Mouse (Mus musculus) neural tube, embryonic 13.5 days (tissue): ENCODE results near the gene Mrps12. TPM values are rescaled to one million over a fixed set of nuclear protein-coding genes. Genes with fewer than 3 reads are reported as not detected.

Source experiments
- ATAC-seq: fragments of 200-750 bp; cut with Nextera tagmentation; 2 replicates; pipeline ENCODE4 v1.8.0; 2017; ENCODE audit warnings: low read depth, mild to moderate bottlenecking, moderate TSS enrichment, moderate library complexity
- H3K27ac ChIP-seq: fragments of 300-500 bp; sonication (generic); replicated peaks from 2 replicates; pipeline ENCODE4 v1.5.1; 2015; ENCODE audit warnings: moderate library complexity, mild to moderate bottlenecking, inconsistent platforms
- H3K27me3 ChIP-seq: fragments of 300-500 bp; sonication (generic); 2 replicates; pipeline ENCODE4 v1.6.1; 2015; ENCODE audit warnings: mild to moderate bottlenecking, inconsistent platforms
- H3K36me3 ChIP-seq: fragments of 300-500 bp; sonication (generic); 2 replicates; pipeline ENCODE4 v1.6.1; 2015; ENCODE audit warnings: mild to moderate bottlenecking, inconsistent platforms
- H3K4me1 ChIP-seq: fragments of 300-500 bp; sonication (generic); replicated peaks from 2 replicates; pipeline ENCODE4 v1.6.1; 2015; ENCODE audit warnings: inconsistent platforms
- H3K4me2 ChIP-seq: fragments of 300-500 bp; sonication (generic); 2 replicates; pipeline ENCODE4 v1.6.1; 2015; ENCODE audit warnings: inconsistent platforms, mild to moderate bottlenecking, moderate library complexity
- H3K4me3 ChIP-seq: fragments of 300-500 bp; sonication (generic); 2 replicates; pipeline ENCODE4 v1.5.1; 2015; ENCODE audit warnings: mild to moderate bottlenecking, inconsistent platforms
- H3K9ac ChIP-seq: fragments of 300-500 bp; sonication (generic); 2 replicates; pipeline ENCODE4 v1.6.1; 2015; ENCODE audit warnings: moderate library complexity, mild to moderate bottlenecking, inconsistent platforms
- H3K9me3 ChIP-seq: fragments of 300-500 bp; sonication (generic); 2 replicates; pipeline ENCODE4 v1.6.1; 2016; ENCODE audit warnings: inconsistent platforms
- WGBS: fragments of 180-500 bp; shearing (Covaris S2); methylation state at CpG from one replicate; pipeline ENCODE4 v1.1.7; 2015; 5-methylcytosine and 5-hydroxymethylcytosine counted together
- polyA plus RNA-seq: library from polyadenylated mRNA; unstranded; fragments of >200 nt; fragmentation: Nextera tagmentation; extraction: Ambion mirVana; gene quantifications from 2 replicates; pipeline ENCODE4 v1.2.1, GENCODE M21; 2015

Mrps12 gene
- polyA plus RNA-seq, 1 experiment from 2014 or later, result 115 TPM

- H3K4me1 ChIP-seq, result peaks cover 11% of the 10 kb centered on the region
- H3K27me3 ChIP-seq, result no peaks in the 10 kb centered on the region
- peak; percentile 66 for ATAC-seq
- H3K27ac ChIP-seq, result peak overlapping the region; percentile 61
- H3K4me2 ChIP-seq, result no peak overlapping the region
- 42% methylated on average over 12 of the region's 12 CpGs for WGBS
- peaks cover 36% of the 10 kb centered on the region for H3K36me3 ChIP-seq
- H3K9ac ChIP-seq, result 0 out of 2 replicates have a peak overlapping the region, but pooled peaks have one; percentile 26
- H3K9me3 ChIP-seq, result no peaks in the 10 kb centered on the region
- no peak overlapping the region for H3K4me3 ChIP-seq
Measured at GRCm38 (mm10) chr7:28774164-28774563, 32.5 kb upstream of the Mrps12 start.

- Histone ChIP-seq H3K9me3 (no peaks in the 10 kb centered on the region), H3K27ac (0 out of 2 replicates have a peak overlapping the region, but pooled peaks have one; percentile 61), H3K4me1 (peaks cover 21% of the 10 kb centered on the region), H3K4me2 (no peak overlapping the region), H3K36me3 (peaks cover 36% of the 10 kb centered on the region), H3K4me3 (no peak overlapping the region), H3K27me3 (no peaks in the 10 kb centered on the region), H3K9ac (no peak overlapping the region)
- ATAC-seq, result no peak
- WGBS, result 85% methylated on average over 3 of the region's 3 CpGs
Measured at GRCm38 (mm10) chr7:28773163-28773562, 31.5 kb upstream of the Mrps12 start.

- 94% methylated on average over 11 of the region's 11 CpGs for WGBS
- no peak overlapping the region for H3K9ac ChIP-seq
- no peak overlapping the region for H3K4me3 ChIP-seq
- peaks cover 33% of the 10 kb centered on the region for H3K4me1 ChIP-seq
- peaks cover 26% of the 10 kb centered on the region for H3K36me3 ChIP-seq
- H3K4me2 ChIP-seq, result no peak overlapping the region
- H3K27me3 ChIP-seq, result no peaks in the 10 kb centered on the region
- no peaks in the 10 kb centered on the region for H3K9me3 ChIP-seq
- ATAC-seq, result no peak
- no peak overlapping the region for H3K27ac ChIP-seq
Measured at GRCm38 (mm10) chr7:28771867-28772266, 30.2 kb upstream of the Mrps12 start.

GRCm38 (mm10) chr7:28770309-28770708 is 28.7 kb upstream of the Mrps12 start:
- Histone ChIP-seq H3K27ac (no peak overlapping the region), H3K4me3 (no peak overlapping the region), H3K27me3 (no peaks in the 10 kb centered on the region), H3K36me3 (peaks cover 20% of the 10 kb centered on the region; the same call in 1 of the 2 replicates), H3K9me3 (no peaks in the 10 kb centered on the region), H3K9ac (no peak overlapping the region), H3K4me2 (no peak overlapping the region), H3K4me1 (peaks cover 41% of the 10 kb centered on the region)
- no peak for ATAC-seq
- WGBS, result 86% methylated on average over 3 of the region's 3 CpGs

GRCm38 (mm10) chr7:28769414-28769958 is 27.9 kb upstream of the Mrps12 start:
- Histone ChIP-seq H3K4me1 (peaks cover 47% of the 10 kb centered on the region), H3K4me2 (no peak overlapping the region), H3K9me3 (no peaks in the 10 kb centered on the region), H3K36me3 (peaks cover 14% of the 10 kb centered on the region; the same call in 1 of the 2 replicates), H3K9ac (no peak overlapping the region; the same call in 1 of the 2 replicates), H3K27ac (no peak overlapping the region), H3K27me3 (no peaks in the 10 kb centered on the region), H3K4me3 (no peak overlapping the region)
- no peak for ATAC-seq
- WGBS, result 93% methylated on average over 9 of the region's 9 CpGs

- H3K9ac ChIP-seq, result peak within 1 kb of the TSS; percentile 89
- ATAC-seq, result no peak
- peaks cover 16% of the 10 kb centered on the region for H3K36me3 ChIP-seq
- peak within 1 kb of the TSS; percentile 74 for H3K4me2 ChIP-seq
- no peaks in the 10 kb centered on the region for H3K27me3 ChIP-seq
- H3K4me1 ChIP-seq, result peaks cover 41% of the 10 kb centered on the region
- no peaks in the 10 kb centered on the region for H3K9me3 ChIP-seq
- WGBS, result 70% methylated on average over 7 of the region's 7 CpGs
- H3K4me3 ChIP-seq, result peak within 1 kb of the TSS; percentile 73
- H3K27ac ChIP-seq, result no peak within 1 kb of the TSS
Measured at GRCm38 (mm10) chr7:28767462-28767965, 25.9 kb upstream of the Mrps12 start, which contains the start of gene Nfkbib. Gene Nfkbib (minus strand): TSS chr7:28767512.

- 6% methylated on average over 14 of the region's 14 CpGs for WGBS
- Histone ChIP-seq H3K4me1 (peaks cover 41% of the 10 kb centered on the region), H3K9ac (peak overlapping the region; percentile 89), H3K27me3 (no peaks in the 10 kb centered on the region), H3K36me3 (peaks cover 16% of the 10 kb centered on the region), H3K27ac (no peak overlapping the region), H3K4me2 (peak overlapping the region; percentile 74), H3K9me3 (no peaks in the 10 kb centered on the region), H3K4me3 (peak overlapping the region; percentile 73)
- peak; percentile 38 for ATAC-seq
Measured at GRCm38 (mm10) chr7:28766910-28767309, 25.3 kb upstream of the Mrps12 start.

GRCm38 (mm10) chr7:28766173-28766879 is 24.7 kb upstream of the Mrps12 start, which contains the start of gene Sirt2:
Gene Sirt2 (plus strand): TSS chr7:28766735.
- peak within 1 kb of the TSS; percentile 74 for H3K4me2 ChIP-seq
- peaks cover 19% of the 10 kb centered on the region for H3K36me3 ChIP-seq
- peak within 1 kb of the TSS; percentile 89 for H3K9ac ChIP-seq
- peak; percentile 98 for ATAC-seq
- peak within 1 kb of the TSS; percentile 42; the same call in 1 of the 2 replicates for H3K27ac ChIP-seq
- H3K9me3 ChIP-seq, result no peaks in the 10 kb centered on the region
- WGBS, result under 1% methylated on average over 45 of the region's 45 CpGs
- peaks cover 41% of the 10 kb centered on the region for H3K4me1 ChIP-seq
- H3K4me3 ChIP-seq, result peak within 1 kb of the TSS; percentile 73
- no peaks in the 10 kb centered on the region for H3K27me3 ChIP-seq

GRCm38 (mm10) chr7:28765211-28765610 is 23.6 kb upstream of the Mrps12 start:
- Histone ChIP-seq H3K9ac (peak overlapping the region; percentile 81; the same call in 1 of the 2 replicates), H3K4me2 (peak overlapping the region; percentile 65), H3K36me3 (peaks cover 30% of the 10 kb centered on the region), H3K27me3 (no peaks in the 10 kb centered on the region), H3K4me3 (peak overlapping the region; percentile 73), H3K4me1 (peaks cover 41% of the 10 kb centered on the region), H3K9me3 (no peaks in the 10 kb centered on the region), H3K27ac (no peak overlapping the region)
- no peak for ATAC-seq
- WGBS, result 87% methylated on average over 6 of the region's 6 CpGs

GRCm38 (mm10) chr7:28761907-28762306 is 20.3 kb upstream of the Mrps12 start:
- Histone ChIP-seq H3K4me3 (no peak overlapping the region), H3K4me2 (no peak overlapping the region), H3K4me1 (peaks cover 15% of the 10 kb centered on the region), H3K27me3 (peaks cover 10% of the 10 kb centered on the region), H3K27ac (no peak overlapping the region), H3K9ac (no peak overlapping the region), H3K36me3 (peaks cover 60% of the 10 kb centered on the region), H3K9me3 (no peaks in the 10 kb centered on the region)
- ATAC-seq, result no peak
- WGBS, result 93% methylated on average over 9 of the region's 9 CpGs

GRCm38 (mm10) chr7:28758623-28759022 is 17.0 kb upstream of the Mrps12 start:
- H3K9me3 ChIP-seq, result no peaks in the 10 kb centered on the region
- no peak overlapping the region for H3K4me2 ChIP-seq
- no peak overlapping the region for H3K4me3 ChIP-seq
- peaks cover 67% of the 10 kb centered on the region for H3K36me3 ChIP-seq
- H3K27ac ChIP-seq, result no peak overlapping the region
- no peak for ATAC-seq
- peaks cover 25% of the 10 kb centered on the region for H3K27me3 ChIP-seq
- H3K4me1 ChIP-seq, result peaks cover 11% of the 10 kb centered on the region
- WGBS, result 78% methylated on average over 13 of the region's 13 CpGs
- no peak overlapping the region for H3K9ac ChIP-seq

- WGBS, result 6% methylated on average over 17 of the region's 17 CpGs
- H3K36me3 ChIP-seq, result peaks cover 59% of the 10 kb centered on the region
Measured at GRCm38 (mm10) chr7:28756079-28756478, 14.5 kb upstream of the Mrps12 start, which contains the start of gene Ccer2. Gene Ccer2 (plus strand): TSS chr7:28756174.

More at GRCm38 (mm10) chr7:28756079-28756478, 14.5 kb upstream of the Mrps12 start, which contains the start of gene Ccer2:
- Histone ChIP-seq H3K9ac (peak within 1 kb of the TSS; percentile 61), H3K4me3 (peak within 1 kb of the TSS; percentile 17), H3K4me1 (peaks cover 11% of the 10 kb centered on the region), H3K27me3 (peaks cover 25% of the 10 kb centered on the region), H3K4me2 (peak within 1 kb of the TSS; percentile 46), H3K27ac (no peak within 1 kb of the TSS), H3K9me3 (no peaks in the 10 kb centered on the region)
- no peak; the same call in 1 of the 2 replicates for ATAC-seq
